Mouse (Mus musculus) adrenal gland, adult 2 months (tissue): ENCODE measurements around the gene Axin2. TPM values are rescaled to one million over a fixed set of nuclear protein-coding genes. Genes with fewer than 3 reads are reported as not detected.
A peak's percentile ranks its signal among the peaks of the same experiment; 100 is the strongest.
"Not testable (repeated sequence)": the region's sequence is repeated elsewhere in the genome, so short reads cannot be mapped to it uniquely, and the experiment has no call there.

ENCODE experiments used
- DNase-seq: peaks from one replicate; pipeline ENCODE4 v3.0.0; 2021
- long read RNA-seq: library from polyadenylated mRNA; stranded (forward); transcript quantifications from one replicate; pipeline ENCODE4 v2.0.0, GENCODE M21; 2021
- polyA plus RNA-seq: library from polyadenylated mRNA; depleted of rRNA; stranded (reverse); fragments of >200 nt; gene quantifications from 2 replicates; pipeline ENCODE4 v1.2.3, GENCODE M21; 2012; rRNA removed
- total RNA-seq, 2 experiments: library from RNA; stranded (reverse); gene quantifications; 2 replicates each; pipeline ENCODE4 v1.2.3; 2021

Gene Axin2
- total RNA-seq (10 to 100 TPM; 28.6 to 47.1 TPM), polyA plus RNA-seq (25.7 and 31.4 TPM in 2 replicates)
- long read RNA-seq, full-length matches to known transcripts: 1 of 3 reads
- long read RNA-seq, partial matches to known transcripts: 0 of 3 reads
- long read RNA-seq, other reads (novel, unspliced or antisense): 2 of 3 reads

DNA sequence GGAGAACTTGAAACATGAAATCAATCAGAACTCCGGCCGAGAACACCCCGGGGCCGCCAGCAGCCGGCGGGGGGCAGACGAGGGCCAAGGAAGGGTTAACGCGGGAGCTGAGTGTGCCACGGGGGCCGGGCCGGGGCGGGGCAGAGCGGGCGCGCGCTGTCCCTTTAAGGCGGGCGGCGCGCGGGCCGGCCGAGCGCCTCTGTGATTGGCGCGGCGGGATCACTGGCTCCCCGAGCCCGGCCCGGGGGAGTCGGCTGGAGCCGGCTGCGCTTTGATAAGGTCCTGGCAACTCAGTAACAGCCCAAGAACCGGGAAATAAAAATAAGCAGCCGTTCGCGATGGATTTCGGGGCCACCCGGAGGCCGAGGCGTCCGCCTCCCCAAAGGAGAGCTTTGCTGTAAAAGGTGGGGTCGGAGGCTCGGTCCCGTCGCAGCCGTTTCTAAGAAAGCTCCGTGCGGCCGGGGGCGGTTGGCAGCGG is at the start of gene Axin2:
Gene Axin2, plus strand, starts transcription at position 192 of the 478 bp plus-strand sequence.
- DNase-seq: peak; percentile 96

DNA sequence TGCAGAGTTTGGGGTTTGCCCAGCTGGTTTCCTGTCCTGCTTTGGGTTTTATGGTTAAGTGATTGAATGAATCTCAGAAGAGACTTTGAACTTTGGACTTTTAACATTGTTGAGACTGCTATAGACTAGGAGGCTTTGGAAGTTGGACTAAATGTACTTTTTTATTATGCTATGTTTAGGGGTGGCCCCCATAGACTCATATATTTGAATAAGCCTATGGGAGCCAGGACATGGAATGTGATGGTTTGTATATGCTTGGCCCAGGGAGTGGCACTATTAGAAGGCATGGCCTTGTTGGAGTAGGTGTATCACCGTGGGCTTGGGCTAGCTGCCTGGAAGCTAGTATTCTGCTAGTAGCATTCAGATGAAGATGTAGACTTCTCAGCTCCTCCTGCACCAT is 48.9 kb upstream of the Axin2 start:
- not testable (repeated sequence) for DNase-seq

DNA sequence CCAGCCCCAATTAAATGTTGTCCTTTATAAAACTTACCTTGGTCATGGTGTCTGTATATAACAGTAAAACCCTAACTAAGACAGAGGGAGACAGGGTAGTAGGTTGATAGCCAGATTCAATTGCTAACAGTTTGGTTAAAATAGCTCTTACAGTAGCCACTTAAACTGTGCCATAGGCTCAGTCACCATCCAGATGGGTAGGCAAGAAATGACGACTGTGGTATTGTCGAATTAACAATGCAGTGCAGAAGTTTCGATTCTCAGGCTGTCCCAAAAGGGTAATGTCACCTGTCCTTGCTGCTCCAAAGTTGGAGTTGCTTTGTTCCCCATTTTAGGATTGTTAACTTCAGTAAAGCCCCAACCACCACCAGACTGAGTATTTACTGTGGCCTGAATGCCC is 48.4 kb upstream of the Axin2 start:
- DNase-seq: no peak

DNA sequence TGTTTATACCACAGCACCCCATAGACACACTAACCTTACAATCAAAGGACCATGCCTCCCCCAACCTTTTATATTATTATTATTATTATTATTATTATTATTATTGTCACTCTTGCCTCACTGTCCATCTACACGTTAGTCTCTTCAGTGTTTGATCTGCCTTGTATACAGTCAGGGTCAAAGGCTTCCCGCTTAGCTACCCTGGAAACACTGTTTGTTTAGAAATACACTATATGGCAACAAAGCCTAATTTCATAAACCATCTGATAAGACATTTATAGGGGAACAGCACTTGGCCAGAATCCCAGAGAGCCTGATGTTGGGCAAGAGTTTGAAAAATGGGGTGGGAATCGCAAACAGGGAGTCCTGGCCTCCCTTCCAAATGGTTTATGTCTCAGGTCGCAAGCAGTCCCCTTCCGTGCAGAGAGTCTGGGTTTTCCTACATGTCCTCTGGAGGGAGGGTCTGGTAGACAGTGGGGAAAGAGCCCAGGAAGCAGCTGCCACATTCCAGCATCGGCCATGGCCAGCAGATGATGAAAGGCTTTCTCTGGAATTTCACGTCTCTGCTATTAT is 43.4 kb upstream of the Axin2 start:
- DNase-seq: peak; percentile 23

DNA sequence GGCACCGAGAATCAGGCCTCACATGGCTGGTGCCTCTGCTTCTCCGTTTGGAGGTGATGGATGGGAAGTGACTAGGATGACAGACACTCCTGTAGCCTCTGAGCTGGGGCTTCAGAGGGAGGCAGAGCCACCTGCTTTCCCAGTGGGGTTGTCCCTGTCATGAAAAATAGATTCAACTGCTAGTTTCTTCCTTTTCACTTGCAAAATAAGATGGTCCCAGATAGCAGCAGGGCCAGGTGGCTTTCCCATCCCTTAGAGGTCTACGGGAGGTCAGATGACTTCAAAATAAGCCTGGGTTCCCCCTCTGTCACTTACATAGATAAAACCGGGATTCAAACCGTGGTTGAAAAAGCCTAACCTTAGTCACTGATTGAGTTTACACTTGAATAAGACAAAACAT is 42.6 kb upstream of the Axin2 start:
- DNase-seq: no peak

DNA sequence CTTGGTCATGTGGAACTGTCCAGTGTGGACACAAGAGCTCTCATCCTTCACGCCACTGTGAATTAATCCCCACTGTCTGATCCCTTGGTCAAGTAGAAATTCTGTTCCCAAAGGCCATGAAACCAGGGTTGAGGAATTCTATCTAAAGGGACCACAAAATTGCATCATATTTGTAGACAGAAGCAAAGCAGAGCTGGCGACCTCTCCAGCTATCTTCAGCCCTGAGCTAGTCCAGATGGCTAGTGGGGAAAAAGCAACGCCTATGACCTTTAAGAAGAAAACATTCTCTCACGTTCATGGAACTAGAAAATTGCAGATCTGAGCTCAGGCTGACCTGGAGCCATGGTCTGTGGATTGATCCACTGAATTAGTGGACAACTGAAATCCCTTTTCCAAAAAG is 39.6 kb upstream of the Axin2 start:
- no peak for DNase-seq

DNA sequence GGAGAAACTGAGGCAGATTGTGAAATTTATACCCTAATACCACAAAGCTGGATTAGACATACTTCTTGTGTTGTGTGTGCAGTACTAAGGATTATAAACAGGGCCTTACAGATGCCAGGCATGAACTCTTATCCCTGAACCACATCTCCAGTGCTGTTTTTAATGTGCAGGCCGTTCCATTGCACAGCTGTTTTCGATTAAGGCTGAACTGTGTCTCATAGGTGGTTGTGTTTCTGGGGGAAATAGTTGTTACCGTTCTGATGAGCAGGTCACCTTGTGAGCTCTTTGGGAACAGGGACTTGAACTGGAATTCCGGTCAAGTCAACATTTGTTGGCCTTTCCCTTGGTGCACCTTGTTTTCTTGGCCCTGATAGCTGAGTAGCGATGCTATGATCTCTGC is 38.5 kb upstream of the Axin2 start:
- DNase-seq: no peak

DNA sequence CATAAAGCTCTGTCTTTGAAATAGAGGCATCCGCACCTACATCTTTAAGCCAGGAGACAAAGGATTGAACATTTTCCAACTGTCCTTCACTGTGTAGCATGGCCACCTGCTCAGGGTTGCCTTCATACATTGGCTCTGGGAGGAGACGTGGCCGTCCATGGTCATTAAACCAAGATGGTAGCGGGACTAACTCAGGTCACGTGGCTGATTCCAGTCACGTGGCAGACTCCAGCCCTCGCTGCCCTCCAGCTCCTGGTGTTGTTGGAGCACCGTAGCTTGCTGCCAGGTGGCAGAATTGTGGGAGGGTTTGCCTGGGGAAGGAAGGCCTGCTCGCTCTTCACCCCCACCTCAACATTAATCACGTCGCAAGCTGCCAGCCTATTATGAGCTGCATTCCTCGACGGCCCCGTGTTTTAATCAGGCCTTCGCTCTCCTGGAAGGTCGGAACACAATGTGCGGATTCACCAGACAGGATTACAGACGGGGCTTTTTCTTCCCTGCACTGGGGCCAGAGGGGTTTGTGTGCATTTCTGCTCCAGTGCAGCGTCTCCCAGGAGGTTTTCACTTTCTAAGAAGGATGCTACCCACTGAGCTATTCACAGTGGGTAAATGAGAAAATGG is 34.8 kb upstream of the Axin2 start:
- DNase-seq: no peak

DNA sequence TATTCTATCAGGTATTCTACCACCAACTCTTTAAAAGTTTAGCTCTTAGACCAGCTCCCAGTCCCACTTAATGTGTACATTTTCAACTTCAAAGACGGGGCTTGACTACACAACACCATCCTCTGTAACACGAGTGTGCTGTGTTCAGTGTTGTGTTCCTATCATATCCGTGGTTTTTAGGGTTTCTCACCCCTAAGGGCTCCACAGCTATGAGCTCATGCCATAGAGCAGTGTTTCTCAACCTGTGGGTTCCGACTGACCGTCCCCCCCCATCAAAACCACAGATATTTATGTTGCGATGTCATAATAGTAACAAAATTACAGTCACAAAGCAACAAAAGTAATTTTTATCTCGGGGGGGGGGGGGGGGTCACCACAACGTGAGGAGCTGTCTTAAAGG is 34.1 kb upstream of the Axin2 start:
- DNase-seq: no peak

DNA sequence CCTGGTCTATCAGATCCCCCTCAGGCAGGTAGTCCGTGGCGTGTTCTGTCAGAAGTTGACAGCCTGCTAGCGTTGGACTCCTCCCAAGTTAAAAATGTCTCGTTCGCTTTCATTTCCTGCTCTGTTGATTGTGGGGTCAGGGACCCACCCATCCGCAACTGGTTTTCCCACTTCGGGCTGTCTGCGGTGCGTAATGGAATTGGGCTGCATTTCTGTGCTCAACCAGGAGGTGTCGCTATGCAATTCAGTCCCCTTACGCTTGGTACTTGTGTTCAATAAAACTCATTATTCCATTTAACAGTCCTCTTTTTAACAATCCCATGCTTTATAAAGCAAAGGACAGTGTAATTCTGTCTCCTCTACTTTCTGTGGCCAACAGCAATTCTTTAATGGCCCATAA is 31.0 kb upstream of the Axin2 start:
- DNase-seq: no peak

DNA sequence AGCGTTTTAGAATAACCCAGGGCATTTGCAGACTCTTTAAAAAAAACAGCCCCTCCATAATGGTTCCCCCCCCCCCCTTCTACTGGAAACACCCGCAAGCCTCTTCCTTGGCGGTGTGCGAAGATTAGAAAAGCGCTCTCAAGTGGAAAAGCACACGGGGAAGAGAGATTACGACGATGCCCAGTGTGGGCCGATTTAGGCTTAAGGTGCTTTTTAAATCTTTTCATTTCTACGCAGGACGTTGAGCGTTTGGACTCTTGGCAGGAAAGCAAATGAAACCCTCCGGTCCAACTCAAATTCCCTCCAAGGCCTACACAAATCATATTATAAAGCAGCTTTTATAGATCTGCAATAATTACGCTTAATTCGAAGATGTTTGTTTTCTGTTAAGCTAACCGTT is 29.6 kb upstream of the Axin2 start:
- DNase-seq: no peak

DNA sequence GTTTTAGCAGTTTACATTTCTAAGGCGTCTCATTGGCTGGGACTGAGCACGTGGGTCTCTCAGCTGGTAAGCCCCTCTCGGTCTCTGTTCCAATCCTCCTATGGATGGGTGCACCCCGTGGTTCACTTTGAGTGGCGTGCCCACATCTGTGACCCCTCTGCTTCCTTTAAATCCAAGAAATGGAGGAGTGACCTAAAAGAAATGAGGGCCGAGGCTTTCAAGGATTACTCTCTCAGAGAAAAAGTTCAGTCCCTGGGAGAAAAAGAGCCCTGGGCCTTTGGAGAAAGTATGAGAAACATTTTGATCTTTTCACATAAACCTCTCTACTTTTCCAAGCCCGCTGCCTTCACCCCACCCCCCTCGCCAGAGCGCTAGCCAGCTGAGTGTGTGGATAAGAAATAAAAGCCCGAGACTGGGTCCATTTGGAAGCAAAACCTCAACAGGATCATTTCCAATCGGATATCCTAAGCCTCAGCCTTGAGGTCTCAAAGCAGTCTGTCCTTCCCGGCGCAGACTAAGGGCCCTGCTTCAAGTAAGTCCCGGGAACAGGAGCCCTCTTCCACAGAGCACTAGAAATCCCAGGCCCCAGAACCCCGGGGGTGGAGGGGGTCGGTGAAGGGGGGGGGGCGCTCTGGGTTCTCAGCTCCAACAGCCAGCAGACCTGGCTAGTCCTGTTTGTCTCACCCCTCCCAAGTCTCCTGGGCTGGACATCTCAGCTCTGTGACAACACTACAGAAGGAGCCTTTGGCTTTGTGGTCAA is 28.9 kb upstream of the Axin2 start:
- peak; percentile 60 for DNase-seq

DNA sequence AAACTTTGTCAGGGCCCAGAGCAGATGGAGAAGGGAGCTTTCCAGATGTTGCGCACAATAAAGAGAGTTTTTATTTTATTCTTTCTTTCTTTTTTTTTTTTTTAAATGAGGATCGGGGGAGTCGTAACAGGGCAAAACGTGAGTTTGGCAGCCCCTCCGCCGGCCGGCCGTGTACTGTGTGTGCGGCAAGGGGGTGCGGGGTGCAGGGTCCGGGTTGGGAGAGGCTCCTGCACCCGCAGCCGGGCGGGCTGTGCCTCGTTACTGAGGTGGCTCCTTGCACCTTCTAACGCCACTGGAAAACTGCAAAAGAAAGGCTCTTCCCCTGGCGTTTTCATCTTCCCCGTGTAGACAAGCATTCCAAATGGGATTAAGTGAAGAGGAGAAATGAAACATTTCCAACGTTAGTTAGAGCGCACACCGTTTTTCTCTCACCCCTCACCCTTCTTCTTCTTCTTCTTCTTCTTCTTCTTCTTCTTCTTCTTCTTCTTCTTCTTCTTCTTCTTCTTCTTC is 28.2 kb upstream of the Axin2 start:
- DNase-seq: peak; percentile 31

DNA sequence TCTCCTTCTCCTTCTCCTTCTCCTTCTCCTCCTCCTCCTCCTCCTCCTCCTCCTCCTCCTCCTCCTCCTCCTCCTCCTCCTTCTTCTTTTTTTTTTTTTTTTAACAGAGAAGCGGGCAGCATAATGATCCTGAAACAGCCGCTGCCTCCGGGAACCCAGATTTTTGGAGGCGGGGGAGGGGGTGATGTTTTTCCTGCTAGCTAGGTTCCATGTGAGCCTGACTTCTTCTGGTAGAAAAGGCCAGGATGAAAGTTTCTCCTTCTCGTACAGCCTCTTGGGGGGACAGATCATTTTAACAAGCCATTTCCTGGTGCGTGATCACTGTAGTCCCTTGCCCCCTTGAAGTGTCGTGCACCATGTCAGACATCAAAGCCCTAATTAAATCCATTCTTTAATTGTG is 27.7 kb upstream of the Axin2 start:
- no peak for DNase-seq

DNA sequence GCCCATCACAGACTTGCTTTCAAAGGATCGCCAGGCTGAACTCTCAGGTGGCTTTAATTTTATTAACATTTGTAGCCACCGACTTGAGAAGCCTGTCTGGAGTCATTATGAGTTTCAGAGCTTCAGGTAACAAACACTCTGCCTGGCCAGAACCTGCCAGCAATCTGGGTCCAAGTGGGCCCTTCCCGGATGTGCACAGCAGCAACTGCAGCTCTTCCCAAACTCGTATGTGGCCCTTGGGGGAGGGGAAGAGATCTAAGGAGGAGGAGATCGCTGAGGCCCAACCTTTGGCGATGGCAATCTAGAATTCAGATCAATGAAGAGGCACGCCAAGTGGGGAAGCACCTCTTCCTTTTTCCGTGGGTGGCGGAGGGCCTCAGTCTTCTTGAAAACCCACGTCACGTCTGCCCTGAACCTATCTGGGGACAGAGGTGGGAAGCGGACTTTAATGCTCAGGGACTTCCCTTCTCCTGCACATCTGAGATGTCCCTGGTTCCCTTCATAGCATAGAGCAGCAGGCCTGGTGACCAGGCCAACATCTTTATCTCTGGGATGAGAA is 26.8 kb upstream of the Axin2 start:
- DNase-seq: no peak

DNA sequence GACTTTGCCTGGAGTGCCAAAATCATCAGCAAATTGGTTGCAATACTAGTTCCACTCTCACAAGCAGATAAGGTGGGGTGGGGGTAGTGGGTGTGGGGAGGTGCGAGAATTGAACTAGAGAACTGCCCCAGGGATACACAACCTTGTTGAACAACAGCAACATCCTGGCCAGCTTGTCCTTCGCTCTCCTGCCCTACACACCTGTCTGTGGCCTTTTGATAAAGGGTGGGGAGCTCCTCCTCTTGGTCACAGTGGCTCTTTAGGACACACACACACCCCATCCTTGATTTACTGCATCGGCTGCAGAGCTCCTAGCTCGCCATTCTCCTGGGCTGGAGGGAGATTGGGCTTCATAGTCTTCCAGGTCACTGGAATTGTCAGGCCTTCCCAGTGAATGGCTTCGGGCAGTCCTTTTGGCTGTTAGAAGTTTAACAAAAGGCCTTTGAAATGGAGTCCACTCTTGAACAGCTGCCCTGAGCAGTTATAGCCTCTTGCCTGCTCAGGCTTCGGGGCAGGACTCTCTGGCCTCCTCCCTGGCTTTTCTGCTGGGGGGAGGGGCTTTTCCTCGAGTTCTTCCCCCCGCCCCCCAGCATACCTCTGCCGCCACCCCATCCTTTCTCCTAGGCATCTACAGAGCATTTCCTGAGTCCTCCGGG is 26.2 kb upstream of the Axin2 start:
- DNase-seq: no peak

DNA sequence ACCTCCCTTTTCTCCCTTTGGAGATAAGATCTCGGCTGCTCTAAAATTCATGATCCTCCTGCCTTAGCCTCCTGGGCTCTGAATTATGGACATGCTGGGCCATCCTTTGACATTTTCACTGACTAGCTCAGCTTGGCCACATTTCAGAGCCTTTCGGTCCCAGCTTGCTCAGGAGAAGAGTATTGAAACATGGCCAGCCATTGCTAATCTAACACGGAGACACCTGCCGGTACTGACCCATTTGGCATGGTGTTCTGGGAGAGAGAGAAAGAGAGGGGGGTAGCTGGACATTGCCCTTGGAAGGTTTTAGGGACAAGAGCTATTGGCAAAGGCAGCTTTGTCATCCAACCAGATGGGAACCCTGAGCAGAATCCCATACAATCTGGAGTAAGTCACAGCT is 23.1 kb upstream of the Axin2 start:
- DNase-seq: no peak

DNA sequence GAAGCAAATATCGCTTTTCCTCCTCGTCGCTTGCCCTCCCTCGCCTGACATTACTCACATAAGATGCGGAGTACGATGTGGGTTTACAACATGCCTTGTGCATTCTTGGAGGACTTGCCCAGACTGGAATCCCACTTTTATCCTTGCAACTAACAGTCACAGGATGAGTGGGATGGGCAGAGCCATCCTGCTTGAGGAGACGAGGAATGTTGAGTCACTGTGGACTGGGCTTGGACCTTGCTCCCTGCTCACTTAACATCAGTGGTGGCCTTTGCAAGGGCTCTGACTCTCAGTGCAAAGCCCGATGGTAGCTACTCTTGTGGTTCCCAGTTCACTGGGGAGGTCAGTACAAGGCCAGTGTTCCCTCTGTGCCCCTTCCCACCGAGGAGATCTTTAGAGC is 22.1 kb upstream of the Axin2 start:
- peak; percentile 38 for DNase-seq

DNA sequence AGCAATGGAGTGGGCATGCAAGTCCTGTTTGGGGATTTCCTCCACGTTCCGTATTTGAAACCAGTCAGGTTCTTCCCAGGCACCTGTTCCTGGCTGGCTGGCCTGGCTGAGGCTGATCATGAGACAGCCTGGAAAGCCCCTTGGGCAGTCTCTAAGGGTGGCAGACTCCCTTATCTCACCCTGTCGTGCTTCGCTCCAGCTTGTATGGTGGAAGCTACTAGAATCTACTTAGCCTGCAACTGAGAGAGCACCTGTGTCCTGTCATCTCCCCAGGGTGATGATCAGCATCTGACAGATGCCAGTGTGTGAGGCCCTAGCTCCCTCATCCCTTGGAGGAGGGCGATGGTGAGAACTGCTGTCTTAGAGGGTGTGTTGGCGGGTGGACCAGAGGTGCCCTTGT is 21.7 kb upstream of the Axin2 start:
- no peak for DNase-seq

DNA sequence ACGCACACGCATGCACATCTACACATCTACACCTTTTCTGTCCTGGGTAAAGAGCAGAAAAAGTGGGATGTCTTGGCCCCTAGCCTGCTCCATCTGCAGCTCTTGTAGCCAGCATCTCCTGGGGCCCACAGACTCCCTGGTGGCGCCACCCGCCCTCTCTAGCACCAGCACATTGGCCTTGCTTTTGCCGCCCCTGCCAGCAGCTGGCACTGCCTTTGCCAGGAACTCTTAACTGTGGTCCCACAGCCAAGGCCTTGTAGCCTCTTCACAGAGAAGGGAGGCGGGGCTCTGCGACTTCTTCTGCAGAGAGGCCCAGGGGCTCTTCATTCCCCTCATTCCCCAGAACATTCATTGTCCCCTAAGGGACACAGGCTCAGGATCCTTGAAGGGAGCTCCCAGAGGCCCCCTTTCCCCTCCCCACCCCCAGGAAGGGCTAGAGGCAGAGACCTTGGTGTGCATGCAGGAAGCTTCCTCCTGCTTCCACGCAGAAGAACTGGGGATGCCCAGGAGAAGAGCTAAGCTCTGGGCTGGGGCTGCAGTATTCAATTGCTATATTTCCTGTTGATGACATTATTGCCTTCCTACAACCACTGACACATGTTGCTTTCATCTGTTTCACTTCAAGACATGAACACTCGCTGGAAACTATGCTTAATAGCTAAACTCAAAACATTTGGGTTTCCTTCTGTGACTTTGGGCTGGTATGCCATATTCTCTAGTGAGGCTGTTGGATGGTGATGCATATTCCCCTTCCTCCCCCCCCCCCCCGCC is 19.2 kb upstream of the Axin2 start:
- DNase-seq: peak; percentile 83

DNA sequence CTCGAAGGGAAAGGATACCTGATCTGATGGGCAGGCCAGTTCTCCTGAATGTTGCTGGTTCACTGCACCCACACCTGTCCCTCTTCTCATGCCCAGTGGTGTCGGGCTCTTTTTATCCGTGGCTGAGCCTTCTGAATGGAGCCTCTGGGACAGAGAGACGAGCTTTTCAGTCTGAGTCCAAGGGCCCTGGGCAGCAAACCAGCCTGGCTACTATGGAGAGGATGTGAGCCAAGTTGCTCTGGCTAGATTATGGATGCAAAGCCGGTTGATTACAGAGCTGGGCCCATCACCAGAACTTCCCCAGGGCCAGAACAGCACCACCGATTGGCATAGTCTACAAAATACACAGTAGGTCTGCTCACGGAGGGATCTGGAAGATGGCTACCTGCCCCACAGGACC is 18.5 kb upstream of the Axin2 start:
- DNase-seq: peak; percentile 3
